Mouse (Mus musculus): Measurements from ENCODE around the gene Nol3. TPM values are rescaled to one million over a fixed set of nuclear protein-coding genes. Genes with fewer than 3 reads are reported as not detected.
A peak's percentile ranks its signal among the peaks of the same experiment; 100 is the strongest.

Gene Nol3
- polyA plus RNA-seq, 1 experiment from 2014 or later: 1.6 TPM

DNA sequence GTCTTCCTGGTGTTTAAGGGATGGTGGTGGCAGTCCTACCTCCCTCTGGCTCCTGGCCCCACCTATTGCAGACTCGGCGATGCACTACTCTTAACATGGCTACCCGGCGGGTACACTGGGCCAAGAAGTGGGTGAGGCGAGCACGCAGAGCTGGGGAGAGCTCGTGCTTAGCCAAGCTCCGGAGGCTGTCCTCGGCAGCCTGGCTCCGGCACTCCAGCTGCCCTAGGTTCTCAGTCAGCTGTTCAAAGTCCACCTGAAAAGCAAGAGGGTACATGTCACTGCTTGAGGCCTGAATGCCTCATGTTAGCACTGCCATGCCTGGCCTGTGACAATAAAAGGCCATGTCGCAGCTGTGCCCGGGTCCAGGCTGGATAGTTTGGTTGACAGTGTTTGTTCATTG is 54.4 kb downstream of the Nol3 start:
- Histone ChIP-seq H3K36me3 (peaks cover 76% of the 10 kb centered on the region), H3K4me1 (replicated peaks) (peaks cover 13% of the 10 kb centered on the region)
- WGBS: 92% methylated on average over 12 of the region's 12 CpGs

DNA sequence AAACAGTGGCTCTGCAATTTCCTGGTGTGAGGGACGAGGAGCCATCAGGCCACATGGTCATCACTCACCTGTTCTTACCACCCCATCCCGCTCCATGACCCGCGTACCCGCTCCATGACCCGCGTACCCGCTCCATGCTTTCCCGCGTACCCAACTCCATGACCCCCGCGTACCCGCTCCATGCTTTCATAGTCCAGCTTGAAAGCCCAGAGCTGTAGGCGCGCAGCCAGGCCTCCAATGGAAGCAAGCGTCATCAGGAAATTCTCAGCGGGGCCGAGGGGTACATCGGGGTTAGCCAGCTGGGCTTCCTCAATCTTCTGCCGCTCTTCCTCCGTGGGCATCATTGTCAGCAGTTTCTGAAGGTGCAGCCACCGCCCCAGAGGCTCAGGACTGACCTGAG is 55.5 kb downstream of the Nol3 start:
- ATAC-seq (ENCODE audit: insufficient number of reproducible peaks, insufficient read depth, low FRiP score, low TSS enrichment, low read depth): no peak
- H3K4me1 ChIP-seq (replicated peaks): peaks cover 9% of the 10 kb centered on the region
- H3K9ac ChIP-seq (replicated peaks): no peak overlapping the region
- H3K36me3 ChIP-seq: peaks cover 88% of the 10 kb centered on the region
- no peaks in the 10 kb centered on the region for H3K27me3 ChIP-seq
- H3K4me3 ChIP-seq (replicated peaks): no peak overlapping the region
- no peak overlapping the region for H3K4me2 ChIP-seq
- no peaks in the 10 kb centered on the region for H3K9me3 ChIP-seq
- H3K27ac ChIP-seq: no peak overlapping the region
- 93% methylated on average over 22 of the region's 22 CpGs for WGBS

More for the DNA sequence above, 54.4 kb downstream of the Nol3 start:
- ATAC-seq (ENCODE audit: insufficient number of reproducible peaks, insufficient read depth, low FRiP score, low TSS enrichment, low read depth): no peak
- Histone ChIP-seq H3K27ac (no peak overlapping the region), H3K4me2 (no peak overlapping the region), H3K4me3 (replicated peaks) (no peak overlapping the region), H3K9ac (replicated peaks) (no peak overlapping the region), H3K9me3 (no peaks in the 10 kb centered on the region), H3K27me3 (no peaks in the 10 kb centered on the region)

MicroRNA genes within 50 kb of the gene (microRNA counts, 519-probe panel; counts per million panel counts)
- 1,273 counts per million, percentile 3 among the panel's probes with 10 or more counts for microRNA mmu-miR-328

Small RNAs within 50 kb of the gene (microRNA-seq; reads per million reads assigned to microRNA genes)
- gene Gm27320 (not detected), gene Mir328 (164 reads per million, percentile 58 among the genes with 10 or more reads in this experiment)

Other genes with a start within 250 kb of the Nol3 start
- not detected in 2 replicates for gene Ces3a, start 227.5 kb upstream of the Nol3 start, polyA plus RNA-seq (2016; fragmentation: Nextera tagmentation; extraction: Ambion mirVana)
- gene Ces3b, start 192.4 kb upstream of the Nol3 start, polyA plus RNA-seq (2016; fragmentation: Nextera tagmentation; extraction: Ambion mirVana): not detected in 2 replicates
- not detected in 2 replicates for gene Ces4a, start 144.3 kb upstream of the Nol3 start, polyA plus RNA-seq (2016; fragmentation: Nextera tagmentation; extraction: Ambion mirVana)
- 108 and 109 TPM in 2 replicates for gene Cbfb, start 105.5 kb upstream of the Nol3 start, polyA plus RNA-seq (2016; fragmentation: Nextera tagmentation; extraction: Ambion mirVana)
- gene D230025D16Rik, start 51.0 kb upstream of the Nol3 start, polyA plus RNA-seq (2016; fragmentation: Nextera tagmentation; extraction: Ambion mirVana): 25.9 and 27.2 TPM in 2 replicates
- 5.9 and 6.8 TPM in 2 replicates for gene B3gnt9, start 21.0 kb upstream of the Nol3 start, polyA plus RNA-seq (2016; fragmentation: Nextera tagmentation; extraction: Ambion mirVana)
- gene Tradd, start 11.5 kb upstream of the Nol3 start, polyA plus RNA-seq (2016; fragmentation: Nextera tagmentation; extraction: Ambion mirVana): 16.0 and 16.6 TPM in 2 replicates
- gene Fbxl8, start 11.5 kb upstream of the Nol3 start, polyA plus RNA-seq (2016; fragmentation: Nextera tagmentation; extraction: Ambion mirVana): 1.7 and 1.9 TPM in 2 replicates
- gene Hsf4, start 6.3 kb upstream of the Nol3 start, polyA plus RNA-seq (2016; fragmentation: Nextera tagmentation; extraction: Ambion mirVana): 0.13 and 0.18 TPM in 2 replicates
- gene 4931428F04Rik, start 13.7 kb downstream of the Nol3 start, polyA plus RNA-seq (2016; fragmentation: Nextera tagmentation; extraction: Ambion mirVana): 15.6 and 19.6 TPM in 2 replicates
- 10.0 and 10.2 TPM in 2 replicates for gene Exoc3l, start 20.0 kb downstream of the Nol3 start, polyA plus RNA-seq (2016; fragmentation: Nextera tagmentation; extraction: Ambion mirVana)
- gene E2f4, start 21.5 kb downstream of the Nol3 start, polyA plus RNA-seq (2016; fragmentation: Nextera tagmentation; extraction: Ambion mirVana): 75.6 and 91.3 TPM in 2 replicates
- 4.3 and 4.4 TPM in 2 replicates for gene Elmo3, start 29.5 kb downstream of the Nol3 start, polyA plus RNA-seq (2016; fragmentation: Nextera tagmentation; extraction: Ambion mirVana)
- gene Lrrc29, start 50.1 kb downstream of the Nol3 start, polyA plus RNA-seq (2016; fragmentation: Nextera tagmentation; extraction: Ambion mirVana): 1.5 TPM in 2 replicates
- 95.6 and 109 TPM in 2 replicates for gene Tmem208, start 50.2 kb downstream of the Nol3 start, polyA plus RNA-seq (2016; fragmentation: Nextera tagmentation; extraction: Ambion mirVana)
- gene Fhod1, start 71.8 kb downstream of the Nol3 start, polyA plus RNA-seq (2016; fragmentation: Nextera tagmentation; extraction: Ambion mirVana): 1.6 and 2.3 TPM in 2 replicates
- gene Slc9a5, start 72.7 kb downstream of the Nol3 start, polyA plus RNA-seq (2016; fragmentation: Nextera tagmentation; extraction: Ambion mirVana): 7.0 and 7.6 TPM in 2 replicates
- gene Plekhg4, start 97.1 kb downstream of the Nol3 start, polyA plus RNA-seq (2016; fragmentation: Nextera tagmentation; extraction: Ambion mirVana): 0.72 and 0.80 TPM in 2 replicates
- gene Kctd19, start 137.4 kb downstream of the Nol3 start, polyA plus RNA-seq (2016; fragmentation: Nextera tagmentation; extraction: Ambion mirVana): not detected in 2 replicates
- gene Lrrc36, start 137.4 kb downstream of the Nol3 start, polyA plus RNA-seq (2016; fragmentation: Nextera tagmentation; extraction: Ambion mirVana): 0.12 and 0.39 TPM in 2 replicates
- gene Tppp3, start 195.4 kb downstream of the Nol3 start, polyA plus RNA-seq (2016; fragmentation: Nextera tagmentation; extraction: Ambion mirVana): 25.3 and 28.9 TPM in 2 replicates
- 34.8 and 36.9 TPM in 2 replicates for gene Zdhhc1, start 220.8 kb downstream of the Nol3 start, polyA plus RNA-seq (2016; fragmentation: Nextera tagmentation; extraction: Ambion mirVana)
- 28.2 and 30.6 TPM in 2 replicates for gene Hsd11b2, start 242.6 kb downstream of the Nol3 start, polyA plus RNA-seq (2016; fragmentation: Nextera tagmentation; extraction: Ambion mirVana)